Comparison of ENCODE assay signal across 11 mouse cellular contexts in the genomic region with DNA sequence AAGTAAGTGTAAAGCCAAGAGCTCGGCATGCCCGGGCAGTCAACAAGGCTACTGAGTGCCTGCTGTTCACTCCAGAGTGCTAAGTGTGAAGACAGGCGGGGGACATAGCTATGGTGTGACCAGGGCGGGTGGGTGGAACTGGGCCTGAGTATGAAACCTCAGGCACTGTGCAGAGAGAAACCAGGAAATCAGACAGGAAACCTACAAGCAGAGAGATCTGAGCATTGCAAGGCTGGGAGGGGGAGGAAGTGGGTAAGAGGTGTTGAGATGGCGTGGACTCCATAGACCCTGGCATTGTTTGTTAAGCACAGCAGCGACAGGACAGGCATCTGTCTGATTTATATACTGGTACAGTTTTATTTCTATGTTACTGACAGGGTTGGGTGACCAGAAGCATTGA. TPM values are rescaled to one million over a fixed set of nuclear protein-coding genes. Genes with fewer than 3 reads are reported as not detected.
DNase-seq lines count a peak whose midpoint lies in the region; ATAC-seq and TF ChIP-seq lines count a peak whose summit lies in the region.
"Had no signal": no experiment of that assay in that cellular context is flagged by ENCODE, and none has a peak within 500 bp of the region (broad histone marks: within the 10 kb centered on the region; RNA-seq: fewer than 3 reads in every experiment).

No protein-coding gene starts in this region.

- no peak overlapping the region for H3K9ac ChIP-seq in heart, embryonic 13.5 days
- H3K9ac ChIP-seq in forebrain, postnatal 0 days: no peak overlapping the region
- H3K9ac ChIP-seq: midbrain, embryonic 12.5 days had no signal

- TF ChIP-seq POLR2A in spleen, adult 2 months (IDR thresholded peaks at IDR 0.05; ENCODE audit: low read depth, low read length): no peak; the same call in 1 of the 2 replicates

- no peaks in the 10 kb centered on the region for H3K27me3 ChIP-seq in heart, embryonic 13.5 days (replicated peaks)
- no peaks in the 10 kb centered on the region for H3K27me3 ChIP-seq in spleen, adult 2 months (ENCODE audit: control insufficient read depth, insufficient read depth, low read length)
- H3K27me3 ChIP-seq in forebrain, postnatal 0 days (ENCODE audit: insufficient read depth, low read length): no peaks in the 10 kb centered on the region
- H3K27me3 ChIP-seq: midbrain, embryonic 12.5 days had no signal

- no peak for DNase-seq in heart, adult 11 months
- DNase-seq in spleen, adult 2 months (ENCODE audit: low read depth in 1 of 2, low spot score in 2 of 2): peak in 1 of 2 experiments; percentile 48
- no peak for DNase-seq in spleen, adult 12 weeks (ENCODE audit: low spot score)
- DNase-seq in thymus, postnatal 4 days: peak; percentile 31
- no peak for DNase-seq in testis, postnatal 10 days (ENCODE audit: low spot score)
- DNase-seq in forebrain, postnatal 0 days: no peak
- DNase-seq: gastrocnemius, postnatal 14 days; kidney, adult 8-10 months had no signal

- H3K27ac ChIP-seq in heart, embryonic 13.5 days (replicated peaks): peak overlapping the region; percentile 40; the same call in 1 of the 2 replicates
- H3K27ac ChIP-seq in spleen, adult 2 months (ENCODE audit: insufficient read depth, low read length): peak overlapping the region; percentile 80
- H3K27ac ChIP-seq in forebrain, postnatal 0 days (ENCODE audit: low read depth, low read length): no peak overlapping the region
- H3K27ac ChIP-seq: midbrain, embryonic 12.5 days had no signal

- peaks cover 10% of the 10 kb centered on the region for H3K4me1 ChIP-seq in heart, embryonic 13.5 days
- H3K4me1 ChIP-seq in spleen, adult 2 months (ENCODE audit: control insufficient read depth, insufficient read depth, insufficient read length): peaks cover 10% of the 10 kb centered on the region; the same call in 1 of the 2 replicates
- no peaks in the 10 kb centered on the region for H3K4me1 ChIP-seq in forebrain, postnatal 0 days (ENCODE audit: insufficient read depth)
- H3K4me1 ChIP-seq: midbrain, embryonic 12.5 days had no signal

- H3K4me3 ChIP-seq in heart, embryonic 13.5 days: no peak overlapping the region
- no peak overlapping the region for H3K4me3 ChIP-seq in spleen, adult 2 months (ENCODE audit: extremely low read depth, insufficient read depth, insufficient read length)
- no peak overlapping the region for H3K4me3 ChIP-seq in forebrain, postnatal 0 days (ENCODE audit: low read depth, low read length)
- H3K4me3 ChIP-seq: midbrain, embryonic 12.5 days had no signal

- H3K36me3 ChIP-seq in heart, embryonic 13.5 days: no peaks in the 10 kb centered on the region
- no peaks in the 10 kb centered on the region for H3K36me3 ChIP-seq in spleen, adult 2 months (ENCODE audit: control insufficient read depth, insufficient read depth, low read length)
- no peaks in the 10 kb centered on the region for H3K36me3 ChIP-seq in forebrain, postnatal 0 days (ENCODE audit: insufficient read depth)
- H3K36me3 ChIP-seq: midbrain, embryonic 12.5 days had no signal

- H3K9me3 ChIP-seq in heart, embryonic 13.5 days: no peaks in the 10 kb centered on the region
- H3K9me3 ChIP-seq in forebrain, postnatal 0 days (ENCODE audit: low read length): no peaks in the 10 kb centered on the region
- H3K9me3 ChIP-seq: midbrain, embryonic 12.5 days had no signal

- no peak for ATAC-seq in heart, embryonic 13.5 days (ENCODE audit: extremely low read depth, insufficient number of reproducible peaks, low FRiP score, low TSS enrichment)
- ATAC-seq in megakaryocyte, adult 5-6 weeks (ENCODE audit: poor library complexity, severe bottlenecking): peak; percentile 90
- no peak for ATAC-seq in forebrain, postnatal 0 days

- TF ChIP-seq CTCF in spleen, adult 2 months (IDR thresholded peaks at IDR 0.05; ENCODE audit: extremely low read depth, insufficient read depth, insufficient read length, insufficient replicate concordance): no peak
- no peak for TF ChIP-seq CTCF in forebrain, postnatal 0 days (IDR thresholded peaks at IDR 0.05; ENCODE audit: low read depth)

- WGBS in heart, embryonic 13.5 days: 55% methylated on average over 6 of the region's 6 CpGs
- WGBS in spleen, adult 2 months: 5% methylated on average over 6 of the region's 6 CpGs
- 84% methylated on average over 6 of the region's 6 CpGs for WGBS in forebrain, postnatal 0 days

- no peak overlapping the region for H3K4me2 ChIP-seq in heart, embryonic 13.5 days
- H3K4me2 ChIP-seq in forebrain, postnatal 0 days (ENCODE audit: low read depth): no peak overlapping the region
- H3K4me2 ChIP-seq: midbrain, embryonic 12.5 days had no signal

RNA-seq across cellular contexts. Expression of a gene that starts 18.4 kb away (rescaled TPM):
- polyA plus RNA-seq in heart, embryonic 13.5 days (2015; fragmentation: Nextera tagmentation; extraction: Ambion mirVana): 14.7 and 16.6 TPM in 2 replicates
- 17.3 and 20.8 TPM in 2 replicates for polyA plus RNA-seq in spleen, adult 2 months (2012; rRNA removed)
- total RNA-seq in megakaryocyte, adult 5-6 weeks (2015): 1.0 TPM in 1 of 2 replicates, not detected in the other
- not detected in 2 replicates for total RNA-seq in megakaryocyte, adult 5-6 weeks (2017)
- total RNA-seq in forebrain, postnatal 0 days (2014; rRNA removed): 3.3 and 6.0 TPM in 2 replicates
- 6.8 and 9.7 TPM in 2 replicates for polyA plus RNA-seq in forebrain, postnatal 0 days (2015; fragmentation: Nextera tagmentation; extraction: Ambion mirVana)

RNA-seq across cellular contexts. Expression of a gene that starts 48.8 kb away (rescaled TPM):
- 0.09 TPM in 2 replicates for polyA plus RNA-seq in heart, embryonic 13.5 days (2015; fragmentation: Nextera tagmentation; extraction: Ambion mirVana)
- polyA plus RNA-seq in spleen, adult 2 months (2012; rRNA removed): 0.08 TPM in 1 of 2 replicates, not detected in the other
- total RNA-seq in megakaryocyte, adult 5-6 weeks (2015): not detected in 2 replicates
- total RNA-seq in megakaryocyte, adult 5-6 weeks (2017): not detected in 2 replicates
- total RNA-seq in forebrain, postnatal 0 days (2014; rRNA removed): 0.92 and 1.1 TPM in 2 replicates
- 0.31 and 1.1 TPM in 2 replicates for polyA plus RNA-seq in forebrain, postnatal 0 days (2015; fragmentation: Nextera tagmentation; extraction: Ambion mirVana)

RNA-seq across cellular contexts. Expression of a gene that starts 58.4 kb away (rescaled TPM):
- polyA plus RNA-seq in heart, embryonic 13.5 days (2015; fragmentation: Nextera tagmentation; extraction: Ambion mirVana): not detected in 2 replicates
- not detected in 2 replicates for polyA plus RNA-seq in spleen, adult 2 months (2012; rRNA removed)
- total RNA-seq in megakaryocyte, adult 5-6 weeks (2015): not detected in 2 replicates
- not detected in 2 replicates for total RNA-seq in megakaryocyte, adult 5-6 weeks (2017)
- total RNA-seq in forebrain, postnatal 0 days (2014; rRNA removed): 0.24 and 0.92 TPM in 2 replicates
- polyA plus RNA-seq in forebrain, postnatal 0 days (2015; fragmentation: Nextera tagmentation; extraction: Ambion mirVana): 0.28 and 1.1 TPM in 2 replicates
- total RNA-seq: gastrocnemius, postnatal 14 days had no signal
